Mouse (Mus musculus) midbrain, embryonic 11.5 days (tissue): ENCODE measurements around the gene F8. TPM values are rescaled to one million over a fixed set of nuclear protein-coding genes. Genes with fewer than 3 reads are reported as not detected.
A peak's percentile ranks its signal among the peaks of the same experiment; 100 is the strongest.

ENCODE experiments used
- ATAC-seq: fragments of 200-750 bp; cut with Nextera tagmentation; 2 replicates; pipeline ENCODE4 v1.8.0; 2017; ENCODE audit warnings: moderate TSS enrichment, moderate library complexity; ENCODE audit not compliant: low FRiP score
- DNase-seq: peaks from one replicate; pipeline ENCODE4 v3.0.0; 2015; ENCODE audit warnings: low spot score; ENCODE audit errors: missing footprints
- H3K27ac ChIP-seq: fragments of 300-500 bp; sonication (generic); 2 replicates; pipeline ENCODE4 v1.5.1; 2014; ENCODE audit warnings: low read depth, low read length
- H3K27me3 ChIP-seq: fragments of 300-500 bp; sonication (generic); 2 replicates; pipeline ENCODE4 v1.6.1; 2014; ENCODE audit warnings: mild to moderate bottlenecking, low read length, moderate library complexity, mixed read lengths; ENCODE audit not compliant: control insufficient read depth, insufficient read depth
- H3K36me3 ChIP-seq: fragments of 300-500 bp; sonication (generic); 2 replicates; pipeline ENCODE4 v1.6.1; 2014; ENCODE audit warnings: mild to moderate bottlenecking, low read length, moderate library complexity, mixed read lengths; ENCODE audit not compliant: control insufficient read depth, insufficient read depth
- H3K4me1 ChIP-seq: fragments of 300-500 bp; sonication (generic); 2 replicates; pipeline ENCODE4 v1.6.1; 2014; ENCODE audit warnings: low read length; ENCODE audit not compliant: control insufficient read depth, insufficient read depth
- H3K4me2 ChIP-seq: fragments of 300-500 bp; sonication (generic); 2 replicates; pipeline ENCODE4 v1.6.1; 2014; ENCODE audit warnings: mild to moderate bottlenecking, moderate library complexity
- H3K4me3 ChIP-seq: fragments of 300-500 bp; sonication (generic); 2 replicates; pipeline ENCODE4 v1.5.1; 2014; ENCODE audit warnings: low read depth, low read length
- H3K9ac ChIP-seq: fragments of 300-500 bp; sonication (generic); 2 replicates; pipeline ENCODE4 v1.6.1; 2014; ENCODE audit warnings: low read length
- H3K9me3 ChIP-seq: fragments of 300-500 bp; sonication (generic); 2 replicates; pipeline ENCODE4 v1.6.1; 2016; ENCODE audit warnings: low read length; ENCODE audit not compliant: control insufficient read depth
- WGBS: fragments of 180-500 bp; shearing (Covaris S2); extraction: QIAGEN DNeasy Blood & Tissue Kit; methylation state at CpG from one replicate; pipeline ENCODE4 v1.1.7; 2014; 5-methylcytosine and 5-hydroxymethylcytosine counted together
- polyA plus RNA-seq: library from polyadenylated mRNA; unstranded; fragments of >200 nt; fragmentation: Nextera tagmentation; extraction: Ambion mirVana; gene quantifications from 2 replicates; pipeline ENCODE4 v1.2.1, GENCODE M21; 2014

The F8 gene
- polyA plus RNA-seq = 0.73 and 1.4 TPM in 2 replicates

DNA sequence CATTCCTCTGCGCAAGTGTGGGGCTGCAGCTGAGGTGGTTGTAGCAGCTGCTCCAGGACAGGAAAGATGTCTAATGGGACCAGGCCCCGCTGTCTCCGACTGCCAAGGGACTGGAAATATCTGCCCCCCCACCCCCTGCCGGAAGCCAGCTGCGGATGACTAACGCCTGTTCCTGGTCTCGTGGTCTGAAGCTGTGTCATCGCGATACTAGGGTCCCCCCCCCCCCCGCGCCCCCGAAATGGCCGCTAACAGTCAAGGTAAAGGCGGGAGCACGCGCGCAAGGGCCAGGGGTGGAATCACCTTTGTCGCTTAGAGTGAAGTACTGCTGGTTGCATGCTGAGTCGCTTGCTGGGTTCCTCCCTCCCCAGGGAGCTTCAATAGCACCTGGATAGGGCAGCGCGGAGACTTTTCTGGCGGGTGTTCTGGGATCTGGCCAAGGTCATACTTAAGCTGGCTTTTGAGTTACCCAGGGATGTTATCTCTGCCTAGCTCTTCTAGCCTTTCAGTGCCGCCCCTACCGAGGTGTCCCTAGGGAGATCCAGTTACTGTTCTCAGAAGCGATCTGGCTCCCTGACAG lies at the start of gene F8, which contains the start of gene Fundc2:
Gene F8 (minus strand): TSS at position 421 of the 577 bp plus-strand sequence.
Gene Fundc2 (plus strand): TSS at position 205 of the 577 bp plus-strand sequence.
- Histone ChIP-seq H3K27me3 (no peaks in the 10 kb centered on the region), H3K4me3 (peak within 1 kb of the TSS; percentile 44), H3K4me1 (no peaks in the 10 kb centered on the region), H3K27ac (no peak within 1 kb of the TSS), H3K4me2 (peak within 1 kb of the TSS; percentile 44), H3K9ac (peak within 1 kb of the TSS; percentile 65), H3K36me3 (no peaks in the 10 kb centered on the region), H3K9me3 (no peaks in the 10 kb centered on the region)
- ATAC-seq = peak; percentile 98
- peak; percentile 93 for DNase-seq
- 15% methylated on average over 23 of the region's 25 CpGs for WGBS

DNA sequence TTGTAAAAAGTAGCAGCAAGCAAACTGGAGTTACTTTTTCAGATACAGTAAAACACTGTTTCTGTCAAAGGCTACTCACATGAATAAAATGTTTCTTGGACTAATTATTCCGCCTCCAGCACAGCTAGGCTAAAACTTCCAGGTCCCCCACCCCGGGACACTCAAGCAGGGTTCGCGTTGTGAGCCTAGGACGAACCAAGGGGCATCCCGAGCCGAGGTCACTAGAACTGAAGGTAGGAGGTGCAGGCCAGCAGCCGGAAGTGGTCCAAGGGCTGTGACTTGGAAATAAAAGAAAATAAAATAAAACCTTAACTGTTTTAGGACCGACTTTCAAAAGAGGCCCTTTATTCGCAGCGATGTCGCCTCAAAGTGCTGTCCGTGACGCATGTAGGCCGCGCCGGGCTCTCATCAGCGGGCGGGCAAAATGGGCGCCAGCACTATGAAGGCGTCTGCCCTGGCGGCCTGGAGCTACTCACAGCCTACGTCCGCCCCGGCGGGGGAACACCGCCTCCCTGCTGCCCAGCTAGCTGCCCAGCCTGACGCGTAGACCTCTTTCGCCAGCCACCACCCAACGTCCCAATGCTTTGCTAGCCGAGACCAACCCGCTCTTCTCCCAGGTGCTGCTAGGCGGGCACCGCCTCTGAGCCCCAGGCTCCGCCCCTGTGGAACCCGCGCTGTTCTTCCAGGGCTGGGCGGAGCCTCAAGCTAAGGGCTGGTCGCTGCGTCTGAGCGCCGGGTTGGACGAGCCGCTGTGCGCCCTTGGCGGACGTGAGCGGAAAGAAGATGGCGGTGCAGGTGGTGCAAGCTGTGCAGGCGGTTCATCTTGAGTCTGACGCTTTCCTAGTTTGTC lies 33.7 kb upstream of the F8 start, which contains the start of the genes Cmc4, Mtcp1 and Brcc3:
Gene Cmc4 (minus strand): TSS at position 649 of the 850 bp plus-strand sequence.
Gene Mtcp1 (minus strand): TSS at position 653 of the 850 bp plus-strand sequence.
Gene Brcc3 (plus strand): TSS at position 693 of the 850 bp plus-strand sequence.
- Histone ChIP-seq H3K4me3 (peak within 1 kb of the TSS; percentile 46), H3K27me3 (no peaks in the 10 kb centered on the region), H3K9ac (peak within 1 kb of the TSS; percentile 70), H3K36me3 (no peaks in the 10 kb centered on the region), H3K27ac (peak within 1 kb of the TSS; percentile 82), H3K4me2 (peak within 1 kb of the TSS; percentile 42), H3K4me1 (no peaks in the 10 kb centered on the region), H3K9me3 (no peaks in the 10 kb centered on the region)
- peak; percentile 98 for DNase-seq
- ATAC-seq = peak; percentile 100
- 13% methylated on average over 52 of the region's 52 CpGs for WGBS

DNA sequence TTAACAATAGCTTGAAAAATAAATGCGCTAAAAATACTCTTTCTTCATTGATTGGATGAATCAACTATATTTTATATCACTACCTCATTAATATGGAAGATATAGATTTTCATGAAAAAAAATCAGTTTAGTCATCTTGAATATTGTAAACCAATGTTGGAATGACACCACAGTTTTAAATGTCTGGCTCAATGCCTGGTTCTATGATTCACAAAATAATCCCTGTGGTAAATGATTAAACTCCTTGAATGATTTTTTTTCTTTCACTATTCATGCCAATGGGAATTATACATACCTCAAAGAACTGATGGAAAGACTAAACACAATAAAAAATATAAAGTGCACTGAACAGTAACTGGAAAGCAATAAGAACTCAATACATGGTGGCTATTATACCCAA lies 27.3 kb upstream of the F8 start:
- no peaks in the 10 kb centered on the region for H3K4me1 ChIP-seq
- DNase-seq = no peak
- ATAC-seq = no peak
- no peaks in the 10 kb centered on the region for H3K9me3 ChIP-seq
- no peak overlapping the region for H3K9ac ChIP-seq
- H3K27ac ChIP-seq = no peak overlapping the region
- WGBS = 92% methylated on average over 1 of the region's 1 CpGs
- no peak overlapping the region for H3K4me3 ChIP-seq
- H3K27me3 ChIP-seq = no peaks in the 10 kb centered on the region
- no peak overlapping the region for H3K4me2 ChIP-seq
- H3K36me3 ChIP-seq = no peaks in the 10 kb centered on the region

DNA sequence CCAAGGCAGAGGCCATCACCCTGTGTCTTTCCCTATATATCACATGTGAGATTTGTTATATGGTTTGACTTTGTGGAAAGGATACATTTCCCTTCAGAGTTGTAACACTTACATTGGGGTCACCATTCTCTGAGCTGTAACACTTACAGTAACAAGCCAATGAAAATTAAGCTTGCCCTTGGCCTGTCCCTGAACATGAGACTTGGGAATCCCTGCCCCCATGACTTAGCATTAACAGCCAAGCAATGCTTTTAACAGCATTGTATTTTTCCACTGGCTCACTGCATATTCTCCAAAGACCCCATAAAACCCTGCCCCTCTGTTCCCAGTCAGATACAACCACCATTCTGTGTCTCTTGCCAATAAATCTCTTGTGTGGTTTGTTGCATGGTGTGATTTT lies 20.9 kb upstream of the F8 start:
- Histone ChIP-seq H3K27me3 (no peaks in the 10 kb centered on the region), H3K36me3 (no peaks in the 10 kb centered on the region), H3K9ac (no peak overlapping the region), H3K27ac (no peak overlapping the region), H3K9me3 (no peaks in the 10 kb centered on the region), H3K4me2 (no peak overlapping the region), H3K4me3 (no peak overlapping the region), H3K4me1 (no peaks in the 10 kb centered on the region)
- DNase-seq (no peak), ATAC-seq (no peak)

DNA sequence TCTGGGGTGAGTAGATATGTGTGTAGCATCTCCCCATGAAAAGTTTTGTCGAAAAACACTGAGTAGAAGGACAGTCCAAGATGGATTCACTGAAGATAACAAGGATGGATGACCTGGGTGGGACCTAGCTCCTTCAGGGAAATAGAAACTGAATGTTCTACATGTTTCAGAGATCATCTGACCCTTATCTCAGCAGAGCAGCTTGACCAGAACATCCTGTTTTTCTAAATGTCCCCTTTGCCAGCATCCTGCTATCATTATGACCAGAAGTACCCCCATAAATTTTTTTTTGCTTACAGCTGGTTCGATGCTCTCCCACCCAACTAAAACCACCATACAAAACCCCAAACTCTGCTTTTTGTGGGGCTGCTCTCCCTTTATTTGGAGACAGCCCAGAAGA lies 20.3 kb upstream of the F8 start:
- H3K9ac ChIP-seq = no peak overlapping the region
- H3K4me3 ChIP-seq = no peak overlapping the region
- WGBS = 75% methylated on average over 2 of the region's 2 CpGs
- H3K9me3 ChIP-seq = no peaks in the 10 kb centered on the region
- no peaks in the 10 kb centered on the region for H3K27me3 ChIP-seq
- no peaks in the 10 kb centered on the region for H3K36me3 ChIP-seq
- no peaks in the 10 kb centered on the region for H3K4me1 ChIP-seq
- ATAC-seq = no peak
- H3K4me2 ChIP-seq = no peak overlapping the region
- no peak overlapping the region for H3K27ac ChIP-seq
- no peak for DNase-seq

DNA sequence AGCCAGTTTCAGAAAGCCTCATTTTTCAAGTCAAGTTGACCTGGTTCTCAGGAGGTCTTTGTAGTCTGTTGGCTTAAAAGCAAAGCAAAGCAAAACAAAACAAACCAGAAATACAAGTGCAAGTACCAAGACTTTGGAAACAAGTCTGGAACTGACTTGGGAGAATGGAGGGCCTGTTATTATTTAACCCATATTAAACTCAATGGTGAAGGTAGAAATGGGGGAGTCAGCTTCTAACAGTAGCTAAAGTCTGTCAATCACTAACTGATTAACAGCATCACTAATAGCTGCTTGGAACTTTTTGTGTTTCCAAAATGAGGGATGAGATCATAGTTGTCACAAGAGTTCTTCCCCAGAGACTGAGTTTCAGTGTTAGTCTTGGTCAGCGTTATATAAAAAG lies 17.1 kb upstream of the F8 start:
- no peak for ATAC-seq
- DNase-seq = no peak
- WGBS = 91% methylated on average over 1 of the region's 1 CpGs

DNA sequence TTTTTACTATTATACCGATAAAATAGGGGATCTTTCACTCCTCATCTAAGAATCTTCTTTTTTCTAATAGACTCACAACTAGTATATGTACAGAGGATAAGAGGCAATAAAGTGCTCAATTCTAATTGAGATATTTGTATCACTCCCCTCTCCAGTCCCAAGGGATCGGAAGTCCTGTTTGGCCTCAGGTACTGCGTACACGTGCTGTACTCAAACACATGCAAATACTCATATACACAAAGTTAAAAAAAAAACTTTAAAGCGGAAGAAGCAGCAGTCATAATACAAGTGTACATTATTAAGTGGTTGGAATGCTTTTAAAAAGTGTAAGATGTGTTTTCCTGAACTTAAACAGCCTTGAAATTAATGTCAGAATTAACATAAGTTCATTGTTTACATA lies 716 bp downstream of the F8 start:
- 74% methylated on average over 5 of the region's 5 CpGs for WGBS
- peak overlapping the region; percentile 44; the same call in 1 of the 2 replicates for H3K4me3 ChIP-seq
- H3K4me1 ChIP-seq = no peaks in the 10 kb centered on the region
- no peak for DNase-seq
- no peaks in the 10 kb centered on the region for H3K9me3 ChIP-seq
- H3K36me3 ChIP-seq = no peaks in the 10 kb centered on the region
- no peak overlapping the region; the same call in 1 of the 2 replicates for H3K9ac ChIP-seq
- ATAC-seq = peak; percentile 31; the same call in 1 of the 2 replicates
- H3K4me2 ChIP-seq = peak overlapping the region; percentile 44
- H3K27me3 ChIP-seq = no peaks in the 10 kb centered on the region
- no peak overlapping the region for H3K27ac ChIP-seq

More for the DNA sequence above, 17.1 kb upstream of the F8 start:
- Histone ChIP-seq H3K4me3 (no peak overlapping the region), H3K27me3 (no peaks in the 10 kb centered on the region), H3K36me3 (no peaks in the 10 kb centered on the region), H3K4me1 (no peaks in the 10 kb centered on the region), H3K9me3 (no peaks in the 10 kb centered on the region), H3K27ac (no peak overlapping the region), H3K4me2 (no peak overlapping the region), H3K9ac (no peak overlapping the region)

DNA sequence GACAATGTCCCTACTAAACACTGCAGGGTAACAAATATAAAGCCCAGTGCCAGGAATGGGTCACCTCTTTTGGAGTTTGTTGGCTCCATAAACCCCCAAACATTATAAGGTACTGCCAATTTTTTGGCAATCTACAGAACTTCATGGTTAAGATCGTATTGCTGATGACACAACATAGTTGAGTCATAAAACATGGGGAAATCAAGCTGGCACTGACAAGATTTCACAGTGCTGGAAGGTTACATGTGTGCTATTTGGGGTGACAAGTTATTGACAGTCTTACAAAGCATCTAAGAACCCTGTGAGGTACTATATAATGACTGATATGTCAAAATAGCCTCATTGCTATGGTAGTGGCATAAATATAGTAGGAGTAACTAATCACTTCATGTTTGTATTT lies 1.2 kb downstream of the F8 start:
- 79% methylated on average over 1 of the region's 1 CpGs for WGBS
- H3K27me3 ChIP-seq = no peaks in the 10 kb centered on the region
- DNase-seq (no peak), ATAC-seq (no peak)
- H3K4me2 ChIP-seq = no peak overlapping the region
- H3K9ac ChIP-seq = no peak overlapping the region
- H3K4me3 ChIP-seq = no peak overlapping the region
- no peaks in the 10 kb centered on the region for H3K36me3 ChIP-seq
- no peak overlapping the region for H3K27ac ChIP-seq
- H3K4me1 ChIP-seq = no peaks in the 10 kb centered on the region
- no peaks in the 10 kb centered on the region for H3K9me3 ChIP-seq

DNA sequence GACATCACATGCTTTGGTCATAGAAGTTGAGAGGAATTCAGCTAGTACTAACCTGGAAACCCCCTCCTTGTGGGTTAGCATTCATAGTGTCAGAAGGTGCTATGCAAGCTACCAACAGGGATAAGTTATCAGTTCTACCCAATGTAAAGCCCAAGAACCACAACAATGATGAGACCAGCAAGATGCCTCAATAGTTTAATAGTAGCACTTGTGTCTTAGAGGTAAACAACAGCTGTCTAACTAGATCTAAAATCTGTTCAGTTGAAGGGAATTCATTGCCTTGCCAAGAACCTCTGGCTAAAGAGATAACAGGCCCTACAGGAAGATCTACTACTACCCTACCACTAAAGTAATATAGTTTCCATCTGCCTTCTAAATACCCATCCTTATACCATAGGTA lies 5.6 kb downstream of the F8 start:
- no peaks in the 10 kb centered on the region for H3K36me3 ChIP-seq
- no peak overlapping the region for H3K4me2 ChIP-seq
- no peaks in the 10 kb centered on the region for H3K27me3 ChIP-seq
- H3K9me3 ChIP-seq = no peaks in the 10 kb centered on the region
- H3K27ac ChIP-seq = no peak overlapping the region
- H3K4me1 ChIP-seq = no peaks in the 10 kb centered on the region
- H3K4me3 ChIP-seq = no peak overlapping the region
- ATAC-seq = no peak
- no peak overlapping the region for H3K9ac ChIP-seq
- no peak for DNase-seq
